25 mouse cellular contexts compared by ENCODE assay signal in genomic region chrX:130876120-130876519, GRCm38 (mm10).
DNase-seq lines count a peak whose midpoint lies in the region; ATAC-seq and TF ChIP-seq lines count a peak whose summit lies in the region.
"Had no signal": no experiment of that assay in that cellular context is flagged by ENCODE, and none has a peak within 500 bp of the region (broad histone marks: within the 10 kb centered on the region; RNA-seq: fewer than 3 reads in every experiment).

No protein-coding gene starts in this region.

- DNase-seq in 416B (ENCODE audit: low read depth) (peak; percentile 29), MEL (ENCODE audit: low read depth, low spot score) (peak; percentile 43)
- DNase-seq in induced T-regulatory cell, adult 2 months (ENCODE audit: low read depth): peak; percentile 7
- no peak for DNase-seq in layer of hippocampus, adult 8-10 months (ENCODE audit: low spot score in 2 of 2)
- no peak for DNase-seq in kidney, postnatal 10 days
- DNase-seq in c-Kit-positive CD71-positive TER-119-positive erythroid progenitor cells, embryonic 14.5 days (ENCODE audit: low spot score): no peak
- no peak for DNase-seq in spleen, adult 18-20 months
- DNase-seq: adrenal gland, adult 2 months; adrenal gland, adult 8-10 months; adrenal gland, postnatal 10 days; adrenal gland, postnatal 14 days; adrenal gland, postnatal 25 days; adrenal gland, postnatal 36 days; B cell, adult 2 months; cerebellum, adult 11 months; cerebellum, adult 11-12 months; cerebellum, adult 18-20 months; cerebellum, adult 2 months; cerebellum, adult 8-10 months; cerebellum, adult 9-10 months had no signal

- H3K79me2 ChIP-seq in MEL (ENCODE audit: control insufficient read depth, insufficient read depth, low read length, poor library complexity): no peaks in the 10 kb centered on the region

- peaks cover 9 to 11% of the 10 kb centered on the region in 2 experiments; a peak in 3 of 4 replicates for H3K4me1 ChIP-seq in MEL (ENCODE audit: control insufficient read depth in 1 of 2, insufficient read depth in 2 of 2, low read length in 2 of 2)

- no peak overlapping the region for H3K4me3 ChIP-seq in MEL (ENCODE audit: control insufficient read depth in 1 of 2, insufficient read depth in 1 of 2, low read depth in 2 of 2, low read length in 2 of 2)

- TF ChIP-seq EP300 in MEL (IDR thresholded peaks at IDR 0.05; ENCODE audit: low read depth in 1 of 2, low read length in 2 of 2): peak; percentile 21 to 72; a peak in 3 of 4 replicates

- TF ChIP-seq RAD21 in MEL (IDR thresholded peaks at IDR 0.05; ENCODE audit: low read depth, low read length): no peak

- H3K36me3 ChIP-seq in MEL (ENCODE audit: control insufficient read depth in 1 of 2, insufficient read depth in 2 of 2, low read length in 2 of 2): peaks cover 0 to 18% of the 10 kb centered on the region in 2 experiments; a peak in 2 of 4 replicates
- H3K36me3 ChIP-seq: G1E had no signal

- ATAC-seq in CD4-positive, CD25-positive, alpha-beta regulatory T cell, adult 4 months: peak; percentile 32
- ATAC-seq: activated CD4-positive, CD25-positive, alpha-beta regulatory T cell, adult 4 months; Patski had no signal

- TF ChIP-seq CTCF in MEL (IDR thresholded peaks at IDR 0.05 in 2 of 3, conservative IDR thresholded peaks at IDR 0.05 in 1 of 3; ENCODE audit: control insufficient read depth in 1 of 3, insufficient read depth in 1 of 3, low read depth in 2 of 3, low read length in 3 of 3, poor library complexity in 1 of 3, severe bottlenecking in 1 of 3): no peak

- no peak overlapping the region for H3K9ac ChIP-seq in MEL (ENCODE audit: control insufficient read depth, low read depth, low read length, poor library complexity, severe bottlenecking)

- TF ChIP-seq POLR2A in MEL (IDR thresholded peaks at IDR 0.05; ENCODE audit: control insufficient read depth in 1 of 2, insufficient read depth in 1 of 2, low read depth in 1 of 2, low read length in 2 of 2, poor library complexity in 1 of 2): no peak

- H3K27ac ChIP-seq in MEL (ENCODE audit: control insufficient read depth, low read depth, low read length): no peak overlapping the region

- H3K9me3 ChIP-seq in MEL (replicated peaks; ENCODE audit: insufficient read depth, low read length): no peaks in the 10 kb centered on the region
- H3K9me3 ChIP-seq: G1E had no signal

- H3K27me3 ChIP-seq in MEL (ENCODE audit: control insufficient read depth in 1 of 2, insufficient read depth in 2 of 2, low read length in 2 of 2): no peaks in the 10 kb centered on the region
- H3K27me3 ChIP-seq: CH12.LX, Patski had no signal

TF ChIP-seq in MEL, 35 proteins besides CTCF, POLR2A, EP300 and RAD21:
- TF ChIP-seq POLR2AphosphoS5 (IDR thresholded peaks at IDR 0.05; ENCODE audit: borderline replicate concordance, low read depth, low read length) (no peak), MAZ (IDR thresholded peaks at IDR 0.05; ENCODE audit: low read depth, low read length) (no peak), ZC3H11A (IDR thresholded peaks at IDR 0.05; ENCODE audit: low read depth, low read length) (no peak), NELFE (IDR thresholded peaks at IDR 0.05; ENCODE audit: low read depth, low read length) (no peak), ELF1 (IDR thresholded peaks at IDR 0.05; ENCODE audit: low read depth, low read length) (no peak), USF1 (IDR thresholded peaks at IDR 0.05; ENCODE audit: low read depth, low read length) (no peak), ETS1 (IDR thresholded peaks at IDR 0.05; ENCODE audit: low read depth, low read length) (peak; percentile 44), JUND (IDR thresholded peaks at IDR 0.05; ENCODE audit: low read depth, low read length) (no peak), UBTF (IDR thresholded peaks at IDR 0.05; ENCODE audit: borderline replicate concordance, insufficient read depth, low read depth, low read length) (no peak), CHD1 (IDR thresholded peaks at IDR 0.05; ENCODE audit: low read depth, low read length) (no peak), GATA1 (IDR thresholded peaks at IDR 0.05; ENCODE audit: low read depth, low read length) (peak; percentile 70; the same call in 1 of the 2 replicates)

Comparison
In these comparisons a context has a peak if more than half of its experiments do, and no peak if none do; other contexts are left out.
1. DNase-seq: peak in 416B (single experiment), MEL (single experiment) and induced T-regulatory cell, adult 2 months (single experiment); none in layer of hippocampus, adult 8-10 months (0 of 2), kidney, postnatal 10 days (single experiment), c-Kit-positive CD71-positive TER-119-positive erythroid progenitor cells, embryonic 14.5 days (single experiment) and spleen, adult 18-20 months (0 of 2).